Mouse (Mus musculus) embryonic facial prominence, embryonic 13.5 days (tissue): ENCODE measurements around the gene Apoh. TPM values are rescaled to one million over a fixed set of nuclear protein-coding genes. Genes with fewer than 3 reads are reported as not detected.
A peak's percentile ranks its signal among the peaks of the same experiment; 100 is the strongest.

Experiments used
- ATAC-seq: fragments of 200-750 bp; cut with Nextera tagmentation; 2 replicates; pipeline ENCODE4 v1.8.0; 2017; ENCODE audit warnings: low read depth; ENCODE audit not compliant: insufficient number of reproducible peaks, insufficient read depth, low FRiP score, low TSS enrichment
- H3K27ac ChIP-seq: fragments of 300-500 bp; sonication (generic); 2 replicates; pipeline ENCODE4 v1.5.1; 2015; ENCODE audit warnings: moderate library complexity, mild to moderate bottlenecking, inconsistent platforms
- H3K27me3 ChIP-seq: fragments of 300-500 bp; sonication (generic); 2 replicates; pipeline ENCODE4 v1.6.1; 2015; ENCODE audit warnings: mild to moderate bottlenecking, inconsistent platforms
- H3K36me3 ChIP-seq: fragments of 300-500 bp; sonication (generic); 2 replicates; pipeline ENCODE4 v1.6.1; 2015; ENCODE audit warnings: mild to moderate bottlenecking, inconsistent platforms
- H3K4me1 ChIP-seq: fragments of 300-500 bp; sonication (generic); 2 replicates; pipeline ENCODE4 v1.6.1; 2015; ENCODE audit warnings: inconsistent platforms
- H3K4me2 ChIP-seq: fragments of 300-500 bp; sonication (generic); 2 replicates; pipeline ENCODE4 v1.6.1; 2015; ENCODE audit warnings: moderate library complexity, mild to moderate bottlenecking, inconsistent platforms
- H3K4me3 ChIP-seq: fragments of 300-500 bp; sonication (generic); 2 replicates; pipeline ENCODE4 v1.5.1; 2015; ENCODE audit warnings: mild to moderate bottlenecking, inconsistent platforms
- H3K9ac ChIP-seq: fragments of 300-500 bp; sonication (generic); 2 replicates; pipeline ENCODE4 v1.6.1; 2015; ENCODE audit warnings: mild to moderate bottlenecking, inconsistent platforms
- H3K9me3 ChIP-seq: fragments of 300-500 bp; sonication (generic); 2 replicates; pipeline ENCODE4 v1.6.1; 2016; ENCODE audit warnings: inconsistent platforms
- WGBS: fragments of 180-500 bp; shearing (Covaris S2); methylation state at CpG from one replicate; pipeline ENCODE4 v1.1.7; 2015; ENCODE audit warnings: mixed read lengths; 5-methylcytosine and 5-hydroxymethylcytosine counted together
- polyA plus RNA-seq: library from polyadenylated mRNA; unstranded; fragments of >200 nt; fragmentation: Nextera tagmentation; extraction: Ambion mirVana; gene quantifications from 2 replicates; pipeline ENCODE4 v1.2.1, GENCODE M21; 2015

Gene Apoh
- polyA plus RNA-seq, 1 experiment from 2014 or later, result 0.46 TPM

DNA sequence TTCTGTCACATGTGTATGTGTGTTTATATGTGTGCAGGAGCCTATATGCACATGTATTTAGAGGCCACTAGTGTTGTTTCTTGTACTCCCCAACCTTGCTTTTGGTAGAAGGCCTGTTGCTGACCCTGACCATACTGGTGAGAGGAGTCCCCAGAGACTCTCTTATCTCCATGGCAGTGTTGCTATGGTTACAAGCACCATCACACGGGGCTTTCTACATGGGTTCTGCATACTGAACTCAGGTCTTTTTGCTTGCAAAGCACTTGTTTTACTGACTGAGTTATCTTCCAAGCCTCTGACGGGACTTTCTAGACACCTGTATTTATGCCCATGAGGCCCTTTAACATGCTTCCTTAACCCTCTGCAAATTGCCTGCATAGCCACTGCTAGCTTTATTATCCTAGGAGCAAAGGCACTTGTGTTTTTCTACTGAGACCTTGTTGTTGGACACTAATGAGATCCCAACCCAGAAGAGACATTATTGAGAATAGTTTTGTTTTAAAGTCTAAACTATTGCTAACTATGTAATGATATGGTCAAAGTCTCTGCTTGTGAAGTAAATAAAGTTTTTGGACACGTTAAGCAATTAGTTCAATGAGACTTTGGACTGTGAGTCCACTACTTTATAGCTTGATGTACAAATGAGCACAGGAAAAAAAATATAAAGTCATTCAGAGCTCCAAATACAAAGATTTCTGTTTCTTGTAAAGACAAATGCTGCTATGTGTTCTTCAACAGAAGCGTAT is 41.9 kb downstream of the Apoh start:
- no peak overlapping the region for H3K4me2 ChIP-seq
- H3K4me3 ChIP-seq, result no peak overlapping the region
- no peak overlapping the region for H3K9ac ChIP-seq
- H3K27ac ChIP-seq, result no peak overlapping the region
- no peak for ATAC-seq
- no peaks in the 10 kb centered on the region for H3K27me3 ChIP-seq
- WGBS, result 70% methylated on average over 4 of the region's 4 CpGs
- no peaks in the 10 kb centered on the region for H3K36me3 ChIP-seq
- no peaks in the 10 kb centered on the region for H3K4me1 ChIP-seq
- H3K9me3 ChIP-seq, result no peaks in the 10 kb centered on the region

DNA sequence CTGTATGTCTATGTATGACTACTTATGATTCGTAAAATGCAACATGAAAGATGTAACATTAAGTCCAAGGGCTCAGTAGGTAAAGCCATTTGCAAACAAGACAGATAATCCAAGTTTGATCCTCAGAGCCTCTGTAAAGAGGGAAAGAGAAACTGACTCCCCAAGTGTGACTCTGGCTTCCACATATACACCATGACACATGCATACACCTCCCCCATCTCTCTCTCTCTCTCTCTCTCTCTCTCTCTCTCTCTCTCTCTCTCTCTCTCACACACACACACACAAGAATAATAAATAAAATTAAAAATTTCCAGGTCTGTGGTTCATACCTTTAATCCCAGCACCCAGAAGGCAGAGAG is 42.5 kb downstream of the Apoh start:
- ATAC-seq, result no peak
- no peak overlapping the region for H3K9ac ChIP-seq

DNA sequence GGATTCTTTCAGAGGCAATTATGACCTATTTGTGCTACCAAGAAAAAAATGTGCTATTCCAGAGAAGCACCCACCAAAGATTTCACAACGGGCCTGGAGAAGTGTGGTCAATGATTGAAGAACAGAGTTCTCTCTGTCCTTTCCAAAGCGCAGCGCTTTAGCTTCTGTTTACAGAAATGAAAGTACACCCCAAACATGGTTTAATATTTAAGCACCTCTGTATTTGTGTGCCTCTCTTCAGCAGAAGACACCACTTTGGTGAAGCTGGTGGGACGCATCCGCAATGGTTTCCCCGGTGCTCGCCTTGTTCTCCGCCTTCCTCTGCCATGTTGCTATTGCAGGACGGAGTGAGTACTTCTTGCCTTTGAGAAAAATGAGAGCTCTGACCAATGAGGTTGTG is 51.9 kb downstream of the Apoh start:
- Histone ChIP-seq H3K4me3 (no peak overlapping the region), H3K27ac (no peak overlapping the region), H3K27me3 (no peaks in the 10 kb centered on the region), H3K9ac (no peak overlapping the region), H3K36me3 (no peaks in the 10 kb centered on the region), H3K4me2 (no peak overlapping the region), H3K9me3 (no peaks in the 10 kb centered on the region), H3K4me1 (no peaks in the 10 kb centered on the region)
- WGBS, result 95% methylated on average over 9 of the region's 9 CpGs
- no peak for ATAC-seq

More for the DNA sequence above, 42.5 kb downstream of the Apoh start:
- 84% methylated on average over 1 of the region's 1 CpGs for WGBS
- H3K9me3 ChIP-seq, result no peaks in the 10 kb centered on the region
- H3K4me3 ChIP-seq, result no peak overlapping the region
- no peaks in the 10 kb centered on the region for H3K4me1 ChIP-seq
- H3K27me3 ChIP-seq, result no peaks in the 10 kb centered on the region
- H3K4me2 ChIP-seq, result no peak overlapping the region
- H3K36me3 ChIP-seq, result no peaks in the 10 kb centered on the region
- no peak overlapping the region for H3K27ac ChIP-seq

DNA sequence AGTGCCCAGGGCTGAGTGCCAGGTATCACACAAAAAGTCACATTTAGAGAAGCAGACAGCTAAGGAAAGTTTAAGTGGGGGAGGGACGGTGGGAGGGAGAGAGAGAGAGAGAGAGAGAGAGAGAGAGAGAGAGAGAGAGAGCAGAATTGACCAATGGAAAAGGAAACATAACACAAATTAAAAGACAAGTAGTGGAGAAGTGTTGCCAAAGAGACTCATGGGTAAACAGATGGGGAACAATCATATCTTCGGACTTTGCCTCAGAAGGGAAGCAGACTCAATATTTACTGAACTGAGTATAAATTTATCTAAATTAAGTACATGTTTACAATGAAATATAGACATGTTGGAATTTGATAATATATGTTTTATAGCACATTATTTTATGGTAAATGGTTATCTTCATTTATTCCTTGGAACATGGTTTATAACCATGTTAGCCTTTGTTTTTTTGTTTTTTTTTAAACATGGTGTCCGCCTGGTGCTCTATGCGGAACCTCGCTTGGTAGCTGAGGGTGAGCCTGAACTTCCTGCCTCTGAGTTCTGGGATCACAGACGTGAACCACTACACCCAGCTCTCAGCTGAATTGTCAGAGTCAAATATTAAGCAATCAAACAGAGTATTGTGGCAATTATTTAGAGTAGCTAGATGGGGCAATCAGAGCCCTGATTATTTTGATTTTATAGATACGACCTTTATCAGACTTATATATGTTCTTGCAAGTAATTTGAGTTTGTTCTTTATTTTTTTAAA is 53.1 kb downstream of the Apoh start:
- 83% methylated on average over 7 of the region's 7 CpGs for WGBS

DNA sequence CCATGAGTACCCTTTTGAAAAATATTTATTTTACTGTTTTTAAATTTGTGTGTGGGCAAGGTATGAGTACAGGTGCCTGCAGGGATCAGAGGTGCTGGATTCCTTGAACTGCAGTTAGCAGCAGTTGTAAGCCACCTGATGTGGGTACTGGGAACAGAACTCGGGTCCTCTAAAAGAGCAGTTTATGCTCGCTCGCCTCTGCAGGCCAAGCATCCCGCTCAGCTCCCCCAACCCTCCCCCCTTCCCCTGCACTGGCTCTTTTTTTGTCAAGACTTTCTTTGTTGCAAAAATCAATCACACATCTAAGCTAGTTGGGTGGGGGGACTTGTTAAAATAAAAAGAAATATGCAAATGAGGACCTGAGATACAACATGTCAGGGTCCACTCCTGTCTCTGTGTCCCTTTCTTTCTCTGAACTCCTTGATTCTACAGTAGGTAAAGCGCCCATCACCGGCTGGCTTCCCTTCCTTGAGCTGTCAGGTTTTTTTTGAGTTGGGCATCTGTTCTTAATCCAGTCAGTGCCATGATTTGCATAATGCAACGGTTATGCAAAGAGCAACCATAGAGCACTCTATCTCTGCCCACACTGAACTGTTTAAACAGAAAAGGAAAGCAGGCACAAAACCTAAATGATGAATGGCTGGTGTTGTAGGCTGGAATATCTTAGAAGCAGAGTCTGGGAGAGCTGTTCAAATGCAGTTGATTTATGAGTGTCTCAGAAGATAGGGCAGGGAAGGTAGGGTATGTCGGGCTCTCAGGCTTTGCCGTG is 66.9 kb downstream of the Apoh start:
- H3K27ac ChIP-seq, result peak overlapping the region; percentile 3; the same call in 1 of the 2 replicates
- WGBS, result 40% methylated on average over 8 of the region's 9 CpGs
- ATAC-seq, result no peak
- no peaks in the 10 kb centered on the region for H3K9me3 ChIP-seq
- no peak overlapping the region for H3K9ac ChIP-seq
- H3K4me1 ChIP-seq, result 0 out of 2 replicates have a peak, but pooled peaks cover 7% of the 10 kb centered on the region
- H3K36me3 ChIP-seq, result no peaks in the 10 kb centered on the region
- no peaks in the 10 kb centered on the region for H3K27me3 ChIP-seq
- no peak overlapping the region for H3K4me2 ChIP-seq
- H3K4me3 ChIP-seq, result no peak overlapping the region

More for the DNA sequence above, 53.1 kb downstream of the Apoh start:
- no peak overlapping the region for H3K4me2 ChIP-seq
- no peak overlapping the region for H3K27ac ChIP-seq
- no peak overlapping the region for H3K9ac ChIP-seq
- H3K9me3 ChIP-seq, result no peaks in the 10 kb centered on the region
- no peaks in the 10 kb centered on the region for H3K27me3 ChIP-seq
- H3K4me3 ChIP-seq, result no peak overlapping the region
- no peak for ATAC-seq
- H3K4me1 ChIP-seq, result no peaks in the 10 kb centered on the region
- no peaks in the 10 kb centered on the region for H3K36me3 ChIP-seq

DNA sequence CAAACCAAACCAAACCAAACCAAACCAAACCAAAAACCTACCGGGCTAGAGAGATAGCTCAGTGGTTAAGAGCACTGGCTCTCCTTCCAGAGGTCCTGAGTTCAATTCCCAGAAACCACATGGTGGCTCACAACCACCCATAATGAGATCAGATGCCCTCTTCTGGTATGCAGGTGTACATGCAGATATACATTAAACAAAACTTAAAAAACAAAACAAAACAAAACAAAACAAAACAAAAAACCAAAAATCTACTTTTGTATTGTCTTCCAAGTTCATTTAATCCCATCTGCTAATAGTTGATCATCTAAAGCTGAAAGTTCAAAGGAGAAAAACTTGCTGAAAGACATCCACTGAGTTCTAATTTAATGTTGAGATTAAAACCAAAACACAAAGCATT is 73.2 kb downstream of the Apoh start:
- no peak for ATAC-seq
- WGBS, result 95% methylated on average over 1 of the region's 1 CpGs
- Histone ChIP-seq H3K4me1 (peaks cover 9% of the 10 kb centered on the region; the same call in 1 of the 2 replicates), H3K36me3 (no peaks in the 10 kb centered on the region), H3K27ac (no peak overlapping the region), H3K4me3 (no peak overlapping the region), H3K9me3 (no peaks in the 10 kb centered on the region), H3K27me3 (no peaks in the 10 kb centered on the region), H3K9ac (no peak overlapping the region), H3K4me2 (no peak overlapping the region)

DNA sequence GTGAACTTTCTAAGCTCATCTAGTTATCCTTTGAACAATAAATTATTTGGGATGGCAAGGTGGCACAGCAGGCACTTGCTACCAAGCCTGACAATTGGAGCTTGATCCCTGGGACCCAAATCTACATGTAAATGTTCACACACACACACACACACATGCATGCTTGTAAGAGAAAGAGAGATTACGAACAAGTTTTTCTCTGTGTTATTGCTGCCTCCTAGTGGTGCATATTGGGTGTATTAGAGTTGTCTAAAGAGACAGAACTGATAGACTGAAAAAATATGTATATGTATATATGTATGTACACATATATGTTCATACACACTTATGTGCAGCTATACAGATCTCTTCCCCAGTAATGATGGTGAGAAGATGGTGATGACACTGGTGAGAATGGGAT is 75.4 kb downstream of the Apoh start:
- no peaks in the 10 kb centered on the region for H3K9me3 ChIP-seq
- H3K9ac ChIP-seq, result no peak overlapping the region
- WGBS, result 28% methylated on average over 1 of the region's 1 CpGs
- H3K4me3 ChIP-seq, result no peak overlapping the region
- no peak overlapping the region for H3K4me2 ChIP-seq
- H3K36me3 ChIP-seq, result no peaks in the 10 kb centered on the region
- no peak for ATAC-seq
- peaks cover 15% of the 10 kb centered on the region; the same call in 1 of the 2 replicates for H3K4me1 ChIP-seq
- no peak overlapping the region for H3K27ac ChIP-seq
- H3K27me3 ChIP-seq, result peaks cover 4% of the 10 kb centered on the region

DNA sequence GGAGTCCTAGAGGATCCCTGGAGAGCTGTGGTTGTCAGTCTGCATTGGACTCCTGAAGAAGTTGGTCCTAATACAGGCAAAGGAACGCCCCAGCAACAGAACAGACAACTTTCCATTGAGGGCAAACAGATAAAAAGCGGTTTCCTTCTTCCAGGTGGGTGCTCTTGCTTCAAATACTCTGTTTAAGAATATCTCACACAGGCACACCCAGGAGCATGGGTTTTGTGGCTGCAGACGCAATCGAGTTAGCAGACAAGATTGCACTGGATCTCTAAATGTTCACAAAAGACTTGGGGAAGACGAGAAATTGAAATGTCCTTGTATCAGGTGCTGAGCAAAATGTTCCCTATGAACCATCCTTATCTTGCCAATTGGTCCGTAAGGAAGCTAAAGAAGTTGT is 76.1 kb downstream of the Apoh start:
- peaks cover 5% of the 10 kb centered on the region for H3K27me3 ChIP-seq
- H3K36me3 ChIP-seq, result no peaks in the 10 kb centered on the region
- no peak overlapping the region for H3K4me3 ChIP-seq
- H3K4me2 ChIP-seq, result no peak overlapping the region
- no peak overlapping the region for H3K9ac ChIP-seq
- H3K4me1 ChIP-seq, result peaks cover 20% of the 10 kb centered on the region; the same call in 1 of the 2 replicates
- no peak for ATAC-seq
- H3K27ac ChIP-seq, result no peak overlapping the region
- H3K9me3 ChIP-seq, result no peaks in the 10 kb centered on the region
- 86% methylated on average over 6 of the region's 6 CpGs for WGBS

DNA sequence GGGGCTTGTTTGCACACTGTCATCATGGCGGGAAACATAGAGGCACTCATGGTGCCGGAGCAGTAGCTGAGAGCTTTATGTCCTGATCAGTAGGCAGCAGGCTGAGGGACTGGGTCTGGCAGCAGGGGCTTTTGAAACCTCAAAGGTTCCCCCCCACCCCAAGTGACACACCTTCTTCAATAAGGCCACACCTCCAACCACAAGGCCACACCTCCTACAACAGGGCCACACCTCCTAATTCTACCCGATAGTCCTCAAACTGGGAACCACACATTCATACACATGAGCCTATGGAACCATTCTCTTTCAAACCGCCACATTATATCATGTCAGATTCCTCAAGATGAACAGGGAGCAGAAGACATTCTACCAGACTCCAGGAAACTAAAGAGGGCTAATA is 77.6 kb downstream of the Apoh start:
- no peak for ATAC-seq
- peaks cover 20% of the 10 kb centered on the region; the same call in 1 of the 2 replicates for H3K4me1 ChIP-seq
- H3K27me3 ChIP-seq, result peaks cover 5% of the 10 kb centered on the region
- H3K36me3 ChIP-seq, result no peaks in the 10 kb centered on the region
- H3K9me3 ChIP-seq, result no peaks in the 10 kb centered on the region
- no peak overlapping the region for H3K27ac ChIP-seq
- H3K4me3 ChIP-seq, result no peak overlapping the region
- no peak overlapping the region for H3K4me2 ChIP-seq
- no peak overlapping the region for H3K9ac ChIP-seq
- 83% methylated on average over 4 of the region's 4 CpGs for WGBS

DNA sequence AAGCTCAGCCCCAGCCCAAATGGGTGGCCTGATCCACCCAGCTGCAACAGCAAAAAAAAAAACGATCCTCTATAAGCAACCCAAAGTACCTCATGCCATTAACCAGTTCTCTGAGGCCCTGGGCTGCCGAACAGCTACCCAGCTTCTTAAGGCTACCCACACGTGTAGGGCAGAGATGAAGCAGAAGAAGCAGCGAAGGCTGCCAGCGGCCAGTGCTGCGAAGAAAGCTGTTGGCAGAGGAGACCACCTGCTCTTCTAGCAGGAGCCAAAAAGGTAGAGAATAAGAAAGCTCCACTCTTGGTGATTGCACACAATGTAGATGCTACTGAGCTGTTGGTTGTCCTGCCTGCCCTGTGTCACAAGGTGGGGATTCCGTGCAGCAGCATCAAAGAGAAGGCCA is 80.1 kb downstream of the Apoh start:
- ATAC-seq, result no peak
- WGBS, result 65% methylated on average over 7 of the region's 7 CpGs
- Histone ChIP-seq H3K27ac (no peak overlapping the region), H3K4me3 (no peak overlapping the region), H3K9me3 (no peaks in the 10 kb centered on the region), H3K4me1 (peaks cover 23% of the 10 kb centered on the region; the same call in 1 of the 2 replicates), H3K4me2 (no peak overlapping the region), H3K36me3 (no peaks in the 10 kb centered on the region), H3K9ac (no peak overlapping the region), H3K27me3 (peaks cover 5% of the 10 kb centered on the region)

DNA sequence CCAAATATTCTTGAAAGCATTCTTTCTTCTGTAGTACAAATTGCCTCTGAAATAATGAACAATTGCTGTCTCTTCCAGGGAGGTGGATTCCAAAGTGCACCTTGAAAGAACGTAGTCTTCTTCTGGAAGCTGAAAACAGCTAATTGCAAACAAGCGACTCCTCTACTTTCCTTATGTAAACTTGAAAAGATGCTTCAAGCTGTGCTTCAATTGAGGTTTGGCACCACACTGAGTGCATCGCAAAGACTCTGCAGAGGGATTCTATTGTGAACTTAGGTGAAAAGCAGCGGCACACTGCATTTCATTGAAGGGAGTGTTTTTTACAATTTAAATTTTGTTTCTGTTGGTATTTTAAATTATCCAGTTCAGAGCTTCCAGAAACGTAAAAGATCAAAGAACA is 81.0 kb downstream of the Apoh start:
- Histone ChIP-seq H3K27ac (no peak overlapping the region), H3K4me3 (peak overlapping the region; percentile 74), H3K27me3 (peaks cover 5% of the 10 kb centered on the region), H3K36me3 (no peaks in the 10 kb centered on the region), H3K4me2 (peak overlapping the region; percentile 74), H3K9me3 (no peaks in the 10 kb centered on the region), H3K9ac (peak overlapping the region; percentile 85; the same call in 1 of the 2 replicates), H3K4me1 (peaks cover 23% of the 10 kb centered on the region; the same call in 1 of the 2 replicates)
- ATAC-seq, result no peak
- 6% methylated on average over 5 of the region's 5 CpGs for WGBS
